Mouse (Mus musculus) heart, postnatal 0 days (tissue): Measurements from ENCODE around the gene Nsf. TPM values are rescaled to one million over a fixed set of nuclear protein-coding genes. Genes with fewer than 3 reads are reported as not detected.

Source experiments
- ATAC-seq: fragments of 200-750 bp; cut with Nextera tagmentation; 2 replicates; pipeline ENCODE4 v1.8.0; 2017; ENCODE audit warnings: low read depth, moderate number of reproducible peaks, moderate library complexity; ENCODE audit not compliant: insufficient read depth
- DNase-seq: peaks from one replicate; pipeline ENCODE4 v3.0.0-alpha.2; 2016; ENCODE audit warnings: low spot score
- H3K27ac ChIP-seq: fragments of 300-500 bp; sonication (generic); 2 replicates; pipeline ENCODE4 v1.5.1; 2014; ENCODE audit warnings: low read depth, mild to moderate bottlenecking
- H3K27me3 ChIP-seq: fragments of 300-500 bp; sonication (generic); 2 replicates; pipeline ENCODE4 v1.6.1; 2014; ENCODE audit warnings: low read length, mixed read lengths; ENCODE audit not compliant: control insufficient read depth, insufficient read depth
- H3K36me3 ChIP-seq: fragments of 300-500 bp; sonication (generic); replicated peaks from 2 replicates; pipeline ENCODE4 v1.6.1; 2014; ENCODE audit warnings: low read length, mixed read lengths; ENCODE audit not compliant: control insufficient read depth, insufficient read depth
- H3K4me1 ChIP-seq: fragments of 300-500 bp; sonication (generic); 2 replicates; pipeline ENCODE4 v1.6.1; 2014; ENCODE audit warnings: antibody characterized with exemption; ENCODE audit not compliant: control insufficient read depth, insufficient read depth
- H3K4me2 ChIP-seq: fragments of 300-500 bp; sonication (generic); 2 replicates; pipeline ENCODE4 v1.6.1; 2014; ENCODE audit warnings: low read depth, mild to moderate bottlenecking, low read length, moderate library complexity
- H3K4me3 ChIP-seq: fragments of 300-500 bp; sonication (generic); 2 replicates; pipeline ENCODE4 v1.5.1; 2014; ENCODE audit warnings: low read depth, low read length
- H3K9ac ChIP-seq: fragments of 300-500 bp; sonication (generic); replicated peaks from 2 replicates; pipeline ENCODE4 v1.6.1; 2014; ENCODE audit warnings: low read depth, low read length, mixed read lengths
- H3K9me3 ChIP-seq: fragments of 300-500 bp; sonication (generic); replicated peaks from 2 replicates; pipeline ENCODE4 v1.6.1; 2016; ENCODE audit warnings: low read length; ENCODE audit not compliant: control insufficient read depth
- CTCF ChIP-seq: IDR thresholded peaks from 2 replicates; pipeline ENCODE4 v1.5.1; 2016; ENCODE audit warnings: antibody characterized with exemption, control low read depth, low read depth
- EP300 ChIP-seq: IDR thresholded peaks from 2 replicates; pipeline ENCODE4 v1.6.1; 2016; ENCODE audit warnings: antibody characterized with exemption, low read depth
- WGBS: fragments of 180-500 bp; shearing (Covaris S2); extraction: QIAGEN DNeasy Blood & Tissue Kit; methylation state at CpG from one replicate; pipeline ENCODE4 v1.1.7; 2014; 5-methylcytosine and 5-hydroxymethylcytosine counted together
- polyA plus RNA-seq: library from polyadenylated mRNA; unstranded; fragments of >200 nt; fragmentation: Nextera tagmentation; extraction: Ambion mirVana; gene quantifications from 2 replicates; pipeline ENCODE4 v1.2.1, GENCODE M21; 2015
- total RNA-seq: library from RNA; depleted of rRNA; stranded (reverse); fragments of >200 nt; gene quantifications from 2 replicates; pipeline ENCODE4 v1.2.3, GENCODE M21; 2014; ENCODE audit warnings: low replicate concordance

The Nsf gene
- total and polyA plus RNA-seq, 2 experiments from 2014 or later = 24.9 to 25.2 TPM

GRCm38 (mm10) chr11:103923957-103924356 lies 29.9 kb downstream of the Nsf start:
- Histone ChIP-seq H3K4me2 (no peak overlapping the region), H3K27me3 (no peaks in the 10 kb centered on the region), H3K4me3 (no peak overlapping the region), H3K36me3 (peaks cover 19% of the 10 kb centered on the region), H3K9me3 (no peaks in the 10 kb centered on the region), H3K4me1 (no peaks in the 10 kb centered on the region), H3K9ac (no peak overlapping the region), H3K27ac (no peak overlapping the region)
- no peak for TF ChIP-seq EP300
- TF ChIP-seq CTCF = no peak
- WGBS = 69% methylated on average over 2 of the region's 2 CpGs
- DNase-seq (no peak), ATAC-seq (no peak)

GRCm38 (mm10) chr11:103923272-103923671 lies 30.6 kb downstream of the Nsf start:
- 85% methylated on average over 4 of the region's 4 CpGs for WGBS
- no peaks in the 10 kb centered on the region for H3K27me3 ChIP-seq
- no peak for TF ChIP-seq EP300
- TF ChIP-seq CTCF = no peak
- H3K36me3 ChIP-seq = peaks cover 13% of the 10 kb centered on the region; the same call in 1 of the 2 replicates
- no peak for ATAC-seq
- no peak overlapping the region for H3K4me3 ChIP-seq
- no peak for DNase-seq
- H3K27ac ChIP-seq = no peak overlapping the region
- no peaks in the 10 kb centered on the region for H3K9me3 ChIP-seq
- no peak overlapping the region for H3K4me2 ChIP-seq
- no peaks in the 10 kb centered on the region for H3K4me1 ChIP-seq
- H3K9ac ChIP-seq = no peak overlapping the region

GRCm38 (mm10) chr11:103922812-103923211 lies 31.0 kb downstream of the Nsf start:
- ATAC-seq = no peak

GRCm38 (mm10) chr11:103920665-103921064 lies 33.2 kb downstream of the Nsf start:
- 59% methylated on average over 5 of the region's 5 CpGs for WGBS
- H3K9me3 ChIP-seq = no peaks in the 10 kb centered on the region
- ATAC-seq (no peak), DNase-seq (peak; percentile 17)
- no peak for TF ChIP-seq CTCF
- no peak for TF ChIP-seq EP300
- H3K36me3 ChIP-seq = peaks cover 15% of the 10 kb centered on the region
- no peak overlapping the region for H3K27ac ChIP-seq
- no peak overlapping the region for H3K4me2 ChIP-seq
- H3K9ac ChIP-seq = no peak overlapping the region
- H3K4me1 ChIP-seq = no peaks in the 10 kb centered on the region
- no peaks in the 10 kb centered on the region for H3K27me3 ChIP-seq
- H3K4me3 ChIP-seq = no peak overlapping the region

More at GRCm38 (mm10) chr11:103922812-103923211, 31.0 kb downstream of the Nsf start:
- peaks cover 13% of the 10 kb centered on the region; the same call in 1 of the 2 replicates for H3K36me3 ChIP-seq
- no peaks in the 10 kb centered on the region for H3K27me3 ChIP-seq
- TF ChIP-seq EP300 (no peak), CTCF (no peak)
- WGBS = 89% methylated on average over 10 of the region's 10 CpGs
- H3K4me3 ChIP-seq = no peak overlapping the region
- H3K27ac ChIP-seq = no peak overlapping the region
- H3K9ac ChIP-seq = no peak overlapping the region
- DNase-seq = no peak
- H3K4me2 ChIP-seq = no peak overlapping the region
- no peaks in the 10 kb centered on the region for H3K4me1 ChIP-seq
- H3K9me3 ChIP-seq = no peaks in the 10 kb centered on the region

- no peak for TF ChIP-seq CTCF
- no peak for TF ChIP-seq EP300
These were observed 37.0 kb downstream of the Nsf start for GRCm38 (mm10) chr11:103916807-103917206.

GRCm38 (mm10) chr11:103915686-103916085 lies 38.2 kb downstream of the Nsf start:
- WGBS = 94% methylated on average over 9 of the region's 9 CpGs
- H3K27ac ChIP-seq = no peak overlapping the region
- H3K9me3 ChIP-seq = no peaks in the 10 kb centered on the region
- H3K4me2 ChIP-seq = no peak overlapping the region
- no peak overlapping the region for H3K9ac ChIP-seq
- no peaks in the 10 kb centered on the region for H3K27me3 ChIP-seq
- no peak for DNase-seq
- no peak for ATAC-seq
- H3K36me3 ChIP-seq = peaks cover 46% of the 10 kb centered on the region
- H3K4me3 ChIP-seq = no peak overlapping the region
- H3K4me1 ChIP-seq = no peaks in the 10 kb centered on the region
- TF ChIP-seq CTCF = no peak
- TF ChIP-seq EP300 = no peak

More at GRCm38 (mm10) chr11:103916807-103917206, 37.0 kb downstream of the Nsf start:
- Histone ChIP-seq H3K4me3 (no peak overlapping the region), H3K4me1 (no peaks in the 10 kb centered on the region), H3K27ac (no peak overlapping the region), H3K27me3 (no peaks in the 10 kb centered on the region), H3K9ac (no peak overlapping the region), H3K9me3 (no peaks in the 10 kb centered on the region), H3K36me3 (peaks cover 42% of the 10 kb centered on the region), H3K4me2 (no peak overlapping the region)
- 72% methylated on average over 7 of the region's 7 CpGs for WGBS
- ATAC-seq (no peak), DNase-seq (no peak)
